ENCODE assay signal across 17 mouse cellular contexts in genomic region chr7:143834972-143835371, GRCm38 (mm10). TPM values are rescaled to one million over a fixed set of nuclear protein-coding genes. Genes with fewer than 3 reads are reported as not detected.
A peak's percentile ranks its signal among the peaks of the same experiment; 100 is the strongest.
DNase-seq lines count a peak whose midpoint lies in the region; ATAC-seq and TF ChIP-seq lines count a peak whose summit lies in the region.
"Had no signal": no experiment of that assay in that cellular context is flagged by ENCODE, and none has a peak within 500 bp of the region (broad histone marks: within the 10 kb centered on the region; RNA-seq: fewer than 3 reads in every experiment).

No protein-coding gene starts in this region.

- H3K4me3 ChIP-seq in hindbrain, embryonic 13.5 days, result no peak overlapping the region
- no peak overlapping the region for H3K4me3 ChIP-seq in hindbrain, embryonic 16.5 days (ENCODE audit: low read length)
- H3K4me3 ChIP-seq in intestine, postnatal 0 days (ENCODE audit: low read depth, low read length), result no peak overlapping the region
- H3K4me3 ChIP-seq: heart, embryonic 15.5 days; liver, embryonic 13.5 days; midbrain, embryonic 10.5 days had no signal

- H3K4me2 ChIP-seq in hindbrain, embryonic 13.5 days, result 0 out of 2 replicates have a peak overlapping the region, but pooled peaks have one; percentile 1
- H3K4me2 ChIP-seq in hindbrain, embryonic 16.5 days (ENCODE audit: low read length), result no peak overlapping the region
- no peak overlapping the region for H3K4me2 ChIP-seq in intestine, postnatal 0 days (replicated peaks; ENCODE audit: low read depth)
- H3K4me2 ChIP-seq: heart, embryonic 15.5 days; liver, embryonic 13.5 days had no signal

- no peaks in the 10 kb centered on the region for H3K27me3 ChIP-seq in hindbrain, embryonic 13.5 days
- H3K27me3 ChIP-seq in hindbrain, embryonic 16.5 days (replicated peaks; ENCODE audit: control insufficient read depth, insufficient read depth, low read length), result no peaks in the 10 kb centered on the region
- H3K27me3 ChIP-seq in intestine, postnatal 0 days (replicated peaks; ENCODE audit: control insufficient read depth, insufficient read depth, low read length), result no peaks in the 10 kb centered on the region
- H3K27me3 ChIP-seq: heart, embryonic 15.5 days; liver, embryonic 13.5 days had no signal

- 0 out of 2 replicates have a peak overlapping the region, but pooled peaks have one; percentile 29 for H3K9ac ChIP-seq in hindbrain, embryonic 13.5 days
- H3K9ac ChIP-seq in hindbrain, embryonic 16.5 days (ENCODE audit: low read depth, low read length), result no peak overlapping the region
- H3K9ac ChIP-seq in intestine, postnatal 0 days (ENCODE audit: low read depth, low read length), result no peak overlapping the region
- H3K9ac ChIP-seq: heart, embryonic 15.5 days; liver, embryonic 13.5 days had no signal

- peak; percentile 31 for DNase-seq in thymus, postnatal 14 days
- no peak for DNase-seq in thymus, postnatal 36 days
- no peak for DNase-seq in right cerebral cortex, adult 2 months (ENCODE audit: low spot score in 2 of 2)
- DNase-seq in kidney, adult 18-20 months, result no peak
- DNase-seq: cerebellum, adult 9-11 months; kidney, postnatal 10 days; layer of hippocampus, adult 9-11 months; liver, embryonic 13.5 days had no signal

- no peak overlapping the region for H3K27ac ChIP-seq in hindbrain, embryonic 13.5 days
- no peak overlapping the region for H3K27ac ChIP-seq in hindbrain, embryonic 16.5 days (ENCODE audit: low read depth, low read length)
- 0 out of 2 replicates have a peak overlapping the region, but pooled peaks have one; percentile 35 for H3K27ac ChIP-seq in intestine, postnatal 0 days (ENCODE audit: low read depth, low read length)
- H3K27ac ChIP-seq: heart, embryonic 15.5 days; liver, embryonic 13.5 days; midbrain, embryonic 10.5 days had no signal

- WGBS in hindbrain, embryonic 13.5 days, result 76% methylated on average over 3 of the region's 3 CpGs
- WGBS in hindbrain, embryonic 16.5 days, result 73% methylated on average over 3 of the region's 3 CpGs
- WGBS in intestine, postnatal 0 days, result 33% methylated on average over 3 of the region's 3 CpGs

- no peak for ATAC-seq in hindbrain, embryonic 13.5 days (ENCODE audit: low FRiP score)
- ATAC-seq in hindbrain, embryonic 16.5 days, result no peak
- peak; percentile 53 for ATAC-seq in intestine, postnatal 0 days
- ATAC-seq: activated CD4-positive, CD25-positive, alpha-beta regulatory T cell, adult 4 months; lung, postnatal 0 days had no signal

- H3K36me3 ChIP-seq in hindbrain, embryonic 13.5 days, result peaks cover 33% of the 10 kb centered on the region
- peaks cover 19% of the 10 kb centered on the region for H3K36me3 ChIP-seq in hindbrain, embryonic 16.5 days (ENCODE audit: control insufficient read depth, insufficient read depth, low read length)
- H3K36me3 ChIP-seq in intestine, postnatal 0 days (ENCODE audit: control insufficient read depth, insufficient read depth), result peaks cover 28% of the 10 kb centered on the region

- H3K9me3 ChIP-seq in hindbrain, embryonic 13.5 days, result no peaks in the 10 kb centered on the region
- no peaks in the 10 kb centered on the region for H3K9me3 ChIP-seq in hindbrain, embryonic 16.5 days (ENCODE audit: control insufficient read depth, low read length)
- no peaks in the 10 kb centered on the region for H3K9me3 ChIP-seq in intestine, postnatal 0 days (ENCODE audit: control insufficient read depth)
- H3K9me3 ChIP-seq: heart, embryonic 15.5 days; liver, embryonic 13.5 days; midbrain, embryonic 10.5 days had no signal

- peaks cover 63% of the 10 kb centered on the region for H3K4me1 ChIP-seq in hindbrain, embryonic 13.5 days (replicated peaks)
- peaks cover 45% of the 10 kb centered on the region for H3K4me1 ChIP-seq in hindbrain, embryonic 16.5 days (ENCODE audit: control insufficient read depth, insufficient read depth, low read depth, low read length)
- H3K4me1 ChIP-seq in intestine, postnatal 0 days (replicated peaks; ENCODE audit: control insufficient read depth, insufficient read depth, low read length), result 0 out of 2 replicates have a peak, but pooled peaks cover 4% of the 10 kb centered on the region

- no peak for TF ChIP-seq CTCF in intestine, postnatal 0 days (IDR thresholded peaks at IDR 0.05; ENCODE audit: low read depth)

RNA-seq across cellular contexts. Expression of gene Dhcr7, which starts 12.0 kb away (rescaled TPM):
- 51.7 and 54.5 TPM in 2 replicates for polyA plus RNA-seq in hindbrain, embryonic 13.5 days (2015; fragmentation: Nextera tagmentation; extraction: Ambion mirVana)
- polyA plus RNA-seq in hindbrain, embryonic 16.5 days (2015; fragmentation: Nextera tagmentation; extraction: Ambion mirVana), result 87.0 and 96.5 TPM in 2 replicates
- polyA plus RNA-seq in intestine, postnatal 0 days (2015; fragmentation: Nextera tagmentation; extraction: Ambion mirVana), result 30.4 and 31.2 TPM in 2 replicates

RNA-seq across cellular contexts. Expression of gene Nadsyn1, which starts 12.3 kb away (rescaled TPM):
- 5.4 and 7.6 TPM in 2 replicates for polyA plus RNA-seq in hindbrain, embryonic 13.5 days (2015; fragmentation: Nextera tagmentation; extraction: Ambion mirVana)
- 6.3 and 7.0 TPM in 2 replicates for polyA plus RNA-seq in hindbrain, embryonic 16.5 days (2015; fragmentation: Nextera tagmentation; extraction: Ambion mirVana)
- 24.8 and 26.4 TPM in 2 replicates for polyA plus RNA-seq in intestine, postnatal 0 days (2015; fragmentation: Nextera tagmentation; extraction: Ambion mirVana)

RNA-seq across cellular contexts. Expression of gene Gm498, which starts 31.7 kb away (rescaled TPM):
- not detected in 2 replicates for polyA plus RNA-seq in hindbrain, embryonic 13.5 days (2015; fragmentation: Nextera tagmentation; extraction: Ambion mirVana)
- not detected in 2 replicates for polyA plus RNA-seq in hindbrain, embryonic 16.5 days (2015; fragmentation: Nextera tagmentation; extraction: Ambion mirVana)
- polyA plus RNA-seq in intestine, postnatal 0 days (2015; fragmentation: Nextera tagmentation; extraction: Ambion mirVana), result not detected in 2 replicates
- polyA plus RNA-seq: heart, embryonic 15.5 days; liver, embryonic 13.5 days; lung, postnatal 0 days; midbrain, embryonic 10.5 days; neural tube, embryonic 11.5 days; spleen, adult 2 months had no signal

RNA-seq across cellular contexts. Expression of gene Mrgpre, which starts 50.7 kb away (rescaled TPM):
- polyA plus RNA-seq in hindbrain, embryonic 13.5 days (2015; fragmentation: Nextera tagmentation; extraction: Ambion mirVana), result 3.8 and 4.0 TPM in 2 replicates
- 10.8 and 14.2 TPM in 2 replicates for polyA plus RNA-seq in hindbrain, embryonic 16.5 days (2015; fragmentation: Nextera tagmentation; extraction: Ambion mirVana)
- 1.0 and 1.5 TPM in 2 replicates for polyA plus RNA-seq in intestine, postnatal 0 days (2015; fragmentation: Nextera tagmentation; extraction: Ambion mirVana)
